Mouse (Mus musculus): ENCODE measurements around the gene Diaph3. TPM values are rescaled to one million over a fixed set of nuclear protein-coding genes. Genes with fewer than 3 reads are reported as not detected.

The Diaph3 gene
- polyA plus RNA-seq, 1 experiment: 3.4 TPM

GRCm38 (mm10) chr14:86640086-86640485 lies 500.9 kb downstream of the Diaph3 start:
- no peak overlapping the region for H3K4me3 ChIP-seq (replicated peaks)
- no peaks in the 10 kb centered on the region for H3K36me3 ChIP-seq (ENCODE audit: control insufficient read depth)
- no peaks in the 10 kb centered on the region for H3K27me3 ChIP-seq (ENCODE audit: control insufficient read depth)
- H3K4me1 ChIP-seq (ENCODE audit: control insufficient read depth): no peaks in the 10 kb centered on the region
- H3K9me3 ChIP-seq (ENCODE audit: control insufficient read depth, low read length): no peaks in the 10 kb centered on the region
- TF ChIP-seq TAL1 (IDR thresholded peaks at IDR 0.05; ENCODE audit: low read length) (no peak), GATA1 (IDR thresholded peaks at IDR 0.05; ENCODE audit: low read length) (no peak)

- H3K27me3 ChIP-seq (ENCODE audit: control insufficient read depth): no peaks in the 10 kb centered on the region
- H3K9me3 ChIP-seq (ENCODE audit: control insufficient read depth, low read length): no peaks in the 10 kb centered on the region
- H3K36me3 ChIP-seq (ENCODE audit: control insufficient read depth): no peaks in the 10 kb centered on the region
- TF ChIP-seq GATA1 (IDR thresholded peaks at IDR 0.05; ENCODE audit: low read length) (no peak), TAL1 (IDR thresholded peaks at IDR 0.05; ENCODE audit: low read length) (no peak)
- no peaks in the 10 kb centered on the region for H3K4me1 ChIP-seq (ENCODE audit: control insufficient read depth)
- H3K4me3 ChIP-seq (replicated peaks): no peak overlapping the region
Measured at GRCm38 (mm10) chr14:86635594-86636140, 505.4 kb downstream of the Diaph3 start.

GRCm38 (mm10) chr14:86635052-86635451 lies 506.0 kb downstream of the Diaph3 start:
- no peaks in the 10 kb centered on the region for H3K27me3 ChIP-seq (ENCODE audit: control insufficient read depth)
- TF ChIP-seq GATA1 (IDR thresholded peaks at IDR 0.05; ENCODE audit: low read length) (no peak), TAL1 (IDR thresholded peaks at IDR 0.05; ENCODE audit: low read length) (no peak)
- H3K9me3 ChIP-seq (ENCODE audit: control insufficient read depth, low read length): no peaks in the 10 kb centered on the region
- H3K36me3 ChIP-seq (ENCODE audit: control insufficient read depth): no peaks in the 10 kb centered on the region
- H3K4me3 ChIP-seq (replicated peaks): no peak overlapping the region
- no peaks in the 10 kb centered on the region for H3K4me1 ChIP-seq (ENCODE audit: control insufficient read depth)

- Histone ChIP-seq H3K4me1 (ENCODE audit: control insufficient read depth) (no peaks in the 10 kb centered on the region), H3K9me3 (ENCODE audit: control insufficient read depth, low read length) (no peaks in the 10 kb centered on the region), H3K36me3 (ENCODE audit: control insufficient read depth) (no peaks in the 10 kb centered on the region), H3K27me3 (ENCODE audit: control insufficient read depth) (no peaks in the 10 kb centered on the region), H3K4me3 (replicated peaks) (no peak overlapping the region)
- TF ChIP-seq GATA1 (IDR thresholded peaks at IDR 0.05; ENCODE audit: low read length): no peak
- TF ChIP-seq TAL1 (IDR thresholded peaks at IDR 0.05; ENCODE audit: low read length): no peak
Measured at GRCm38 (mm10) chr14:86633799-86634198, 507.2 kb downstream of the Diaph3 start.

- no peaks in the 10 kb centered on the region for H3K36me3 ChIP-seq (ENCODE audit: control insufficient read depth)
- H3K4me3 ChIP-seq (replicated peaks): no peak overlapping the region
- TF ChIP-seq TAL1 (IDR thresholded peaks at IDR 0.05; ENCODE audit: low read length) (no peak), GATA1 (IDR thresholded peaks at IDR 0.05; ENCODE audit: low read length) (no peak)
- H3K27me3 ChIP-seq (ENCODE audit: control insufficient read depth): no peaks in the 10 kb centered on the region
- no peaks in the 10 kb centered on the region for H3K4me1 ChIP-seq (ENCODE audit: control insufficient read depth)
- H3K9me3 ChIP-seq (ENCODE audit: control insufficient read depth, low read length): no peaks in the 10 kb centered on the region
Measured at GRCm38 (mm10) chr14:86624816-86625425, 516.1 kb downstream of the Diaph3 start.

- TF ChIP-seq TAL1 (IDR thresholded peaks at IDR 0.05; ENCODE audit: low read length): no peak
- no peak for TF ChIP-seq GATA1 (IDR thresholded peaks at IDR 0.05; ENCODE audit: low read length)
- Histone ChIP-seq H3K36me3 (ENCODE audit: control insufficient read depth) (no peaks in the 10 kb centered on the region), H3K4me3 (replicated peaks) (no peak overlapping the region), H3K9me3 (ENCODE audit: control insufficient read depth, low read length) (no peaks in the 10 kb centered on the region), H3K4me1 (ENCODE audit: control insufficient read depth) (no peaks in the 10 kb centered on the region), H3K27me3 (ENCODE audit: control insufficient read depth) (no peaks in the 10 kb centered on the region)
Measured at GRCm38 (mm10) chr14:86619637-86620036, 521.4 kb downstream of the Diaph3 start.

Data from erythroblast, embryonic 14.5 days (primary cell).